15 mouse cellular contexts compared by ENCODE assay signal in the genomic region with DNA sequence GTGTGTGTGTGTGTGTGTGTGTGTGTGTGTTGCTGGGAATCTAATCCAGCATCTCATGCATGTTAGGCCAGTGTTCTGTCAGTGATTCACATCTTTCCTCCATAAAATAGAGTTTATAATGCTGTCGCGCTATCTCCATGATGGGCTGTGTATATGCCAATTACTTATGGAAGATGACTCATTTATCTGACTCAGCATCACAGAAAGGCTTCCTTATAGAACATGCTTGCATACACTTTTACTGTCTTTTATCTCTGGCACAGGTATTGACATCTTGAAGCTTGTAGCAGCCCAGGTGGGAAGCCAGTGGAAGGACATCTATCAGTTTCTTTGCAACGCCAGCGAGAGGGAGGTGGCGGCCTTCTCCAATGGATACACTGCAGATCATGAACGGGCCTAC.
"Had no signal": no experiment of that assay in that cellular context is flagged by ENCODE, and none has a peak within 500 bp of the region (broad histone marks: within the 10 kb centered on the region; RNA-seq: fewer than 3 reads in every experiment).

No protein-coding gene starts in this region.

- H3K4me2 ChIP-seq: neural tube, embryonic 15.5 days; stomach, embryonic 15.5 days had no signal

- H3K9ac ChIP-seq: neural tube, embryonic 15.5 days; stomach, embryonic 15.5 days had no signal

- H3K27ac ChIP-seq: neural tube, embryonic 15.5 days; stomach, embryonic 15.5 days; stomach, postnatal 0 days had no signal

- H3K4me3 ChIP-seq: neural tube, embryonic 15.5 days; stomach, embryonic 15.5 days had no signal

- H3K9me3 ChIP-seq: neural tube, embryonic 15.5 days; stomach, embryonic 15.5 days had no signal

- H3K4me1 ChIP-seq: stomach, embryonic 15.5 days had no signal

- H3K27me3 ChIP-seq: neural tube, embryonic 15.5 days; stomach, embryonic 15.5 days had no signal

- DNase-seq: retina, postnatal 1 day; right cerebral cortex, adult 18-20 months; right cerebral cortex, postnatal 14 days; right cerebral cortex, postnatal 25 days; right cerebral cortex, postnatal 4 days; spleen, adult 18-20 months; thymus, adult 18-20 months; thymus, adult 2 months; thymus, postnatal 14 days; thymus, postnatal 25 days; thymus, postnatal 36 days; thymus, postnatal 4 days had no signal
